Mouse (Mus musculus) frontal cortex, postnatal 10 days (tissue): ENCODE data around the gene Zdhhc14.

ENCODE experiments used
- DNase-seq, 2 experiments: peaks; one replicate each; pipeline ENCODE4 v3.0.0; 2022; ENCODE audit warnings: low spot score in 2 of 2, mixed read lengths in 1 of 2

The Zdhhc14 gene

DNA sequence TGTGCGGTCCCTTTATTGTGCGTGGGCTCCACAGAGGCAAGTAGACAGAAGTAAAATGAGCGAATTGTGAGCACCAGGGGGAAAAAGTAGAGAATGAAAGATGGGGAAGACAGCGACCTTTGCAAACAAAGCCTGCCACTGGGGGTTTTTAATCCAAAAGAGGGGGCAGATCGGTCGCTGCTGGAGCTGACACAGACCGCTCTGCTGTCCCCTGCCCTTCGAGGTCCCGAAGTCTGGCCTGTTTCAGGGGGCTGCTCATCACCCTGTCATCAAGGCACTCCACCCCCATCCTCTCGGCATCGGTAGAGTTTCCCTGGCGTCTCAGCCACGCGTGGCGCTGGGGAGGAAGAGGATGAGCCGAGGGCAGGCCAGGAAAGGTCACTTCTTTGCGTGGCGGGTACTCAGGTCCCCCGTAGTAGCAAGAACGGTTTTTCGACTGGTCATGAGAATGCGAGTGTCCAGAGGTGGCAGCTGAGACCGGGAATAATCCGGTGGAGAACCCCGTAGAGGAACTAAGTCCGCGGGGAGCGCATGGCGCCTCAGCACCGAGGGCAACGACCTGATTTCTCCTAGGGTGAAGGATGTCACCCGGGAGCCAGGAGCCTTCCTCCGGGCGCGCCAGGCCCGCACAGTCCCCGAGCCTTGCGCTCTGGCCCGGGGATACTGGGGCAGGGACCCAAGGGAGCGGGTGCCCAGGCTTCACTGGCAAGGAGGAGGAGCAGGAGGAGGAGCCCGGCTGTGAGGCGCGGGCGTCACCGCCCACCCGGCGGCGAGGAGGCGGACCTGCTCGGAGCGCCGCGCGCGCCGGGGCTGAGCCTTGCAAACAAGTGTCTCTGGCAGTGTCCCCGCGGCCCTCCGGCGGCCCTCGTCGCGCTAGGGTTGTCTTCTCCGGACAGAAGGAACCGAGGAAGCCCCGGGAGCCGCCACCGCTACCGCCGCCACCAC lies at the start of gene Zdhhc14:
Zdhhc14 (plus strand) TSS at position 757 of the 945 bp plus-strand sequence.
- DNase-seq: peak; percentile 87 to 92

- DNase-seq: no peak
Observed at GRCm38 (mm10) chr17:5443260-5443659, 49.1 kb upstream of the Zdhhc14 start.

GRCm38 (mm10) chr17:5443751-5444150 lies 48.6 kb upstream of the Zdhhc14 start:
- no peak for DNase-seq

GRCm38 (mm10) chr17:5453657-5454056 lies 38.7 kb upstream of the Zdhhc14 start:
- no peak for DNase-seq

GRCm38 (mm10) chr17:5463912-5464311 lies 28.4 kb upstream of the Zdhhc14 start:
- DNase-seq: no peak

DNA sequence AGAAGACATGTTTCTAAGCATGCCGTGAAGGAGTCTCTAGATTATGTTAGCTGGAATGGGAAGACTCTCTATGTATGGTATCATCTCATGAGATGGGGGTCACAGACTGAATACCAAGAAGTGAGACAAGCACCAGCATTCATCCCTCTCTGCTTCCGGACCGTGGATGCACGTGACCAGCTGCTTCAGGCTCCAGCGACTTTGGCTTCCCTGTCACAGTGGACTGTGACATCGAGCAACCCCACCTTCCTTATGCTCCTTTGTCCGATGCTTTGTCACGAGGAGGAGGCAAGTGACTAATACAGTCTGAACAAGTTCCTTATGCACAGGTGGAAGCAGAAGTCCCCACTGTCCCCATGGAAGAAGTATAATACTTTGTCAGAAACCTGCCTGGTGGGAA lies 25.6 kb upstream of the Zdhhc14 start:
- no peak for DNase-seq

DNA sequence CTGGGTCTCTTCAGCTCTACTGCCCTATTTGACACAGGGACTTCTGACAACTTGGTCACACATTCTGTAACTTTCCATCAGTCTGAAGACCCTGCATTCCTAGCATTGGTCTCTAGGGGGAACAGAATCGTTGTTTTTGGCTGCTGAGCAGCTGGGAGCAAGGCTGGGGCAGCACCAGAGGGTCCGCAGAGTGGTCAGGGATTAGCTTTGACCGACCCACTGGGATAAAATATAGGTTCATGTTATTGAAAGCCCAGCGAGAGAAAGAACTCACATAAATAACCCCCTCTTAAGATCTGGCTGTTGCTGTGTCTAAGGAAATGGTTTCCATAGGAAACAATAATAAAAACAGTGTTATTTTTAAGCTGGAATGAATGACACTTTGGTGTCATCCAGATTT lies 25.2 kb upstream of the Zdhhc14 start:
- no peak for DNase-seq

- DNase-seq: no peak
Observed at GRCm38 (mm10) chr17:5472268-5472667, 20.1 kb upstream of the Zdhhc14 start.

GRCm38 (mm10) chr17:5475960-5476725 lies 16.2 kb upstream of the Zdhhc14 start:
- no peak for DNase-seq

DNA sequence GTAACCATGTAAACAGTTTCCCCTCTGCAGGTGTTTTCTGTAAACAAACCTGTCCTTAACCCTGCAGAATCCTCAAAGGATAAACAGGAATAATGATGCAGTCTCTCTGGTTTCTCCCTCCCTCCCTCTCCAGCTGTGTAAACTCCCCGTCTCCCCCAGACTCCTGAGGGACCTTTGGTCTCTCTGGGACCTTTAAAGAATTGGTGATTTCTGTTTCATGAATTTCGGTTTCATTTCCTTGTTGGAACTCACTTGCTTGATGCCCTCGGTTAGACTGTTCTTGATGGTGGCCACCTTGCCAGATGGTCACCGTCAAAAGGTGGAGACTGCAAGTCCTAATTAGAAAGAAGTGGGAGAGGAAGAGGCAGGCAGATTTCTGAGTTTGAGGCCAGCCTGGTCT lies 8.9 kb upstream of the Zdhhc14 start:
- no peak for DNase-seq

- no peak for DNase-seq
Observed at GRCm38 (mm10) chr17:5484663-5485062, 7.7 kb upstream of the Zdhhc14 start.

DNA sequence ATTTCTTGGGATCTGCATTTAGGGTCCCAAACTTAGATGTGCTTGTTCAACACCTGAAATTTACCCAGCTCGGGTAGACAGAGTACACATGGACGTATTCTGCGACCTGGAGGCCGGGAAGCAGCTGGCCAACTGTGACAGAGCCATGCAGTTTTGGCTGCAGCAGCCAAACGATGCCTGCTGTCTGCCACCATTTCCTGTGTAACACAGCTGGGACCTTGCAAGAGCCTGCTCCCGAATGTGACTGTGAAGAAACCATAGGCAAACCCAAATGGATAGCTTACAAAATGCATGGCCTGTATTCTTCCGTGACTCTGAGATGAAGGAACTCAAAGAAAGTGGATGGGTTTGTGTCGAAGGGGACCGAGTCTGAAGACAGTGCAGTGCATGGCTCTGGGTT lies 4.2 kb upstream of the Zdhhc14 start:
- no peak for DNase-seq

DNA sequence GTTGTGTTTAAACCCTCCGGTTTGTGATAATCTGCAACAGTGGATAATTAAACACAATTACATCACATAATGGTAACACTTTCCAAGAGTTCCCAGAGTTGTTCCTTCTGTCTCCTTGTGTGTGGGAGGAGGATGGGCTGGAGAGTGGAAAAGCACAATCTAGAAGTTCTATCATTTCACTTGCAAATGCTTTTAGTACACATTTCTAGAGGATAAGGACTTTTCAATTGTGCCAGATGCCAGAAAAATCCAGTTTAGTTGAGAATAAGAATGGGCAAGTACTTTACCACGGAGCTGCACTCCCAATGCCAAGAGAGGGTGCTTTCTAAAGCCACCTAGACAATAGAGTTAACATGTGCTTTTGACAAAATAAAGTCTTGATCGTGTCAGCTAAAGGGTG lies 2.0 kb upstream of the Zdhhc14 start:
- DNase-seq: no peak

DNA sequence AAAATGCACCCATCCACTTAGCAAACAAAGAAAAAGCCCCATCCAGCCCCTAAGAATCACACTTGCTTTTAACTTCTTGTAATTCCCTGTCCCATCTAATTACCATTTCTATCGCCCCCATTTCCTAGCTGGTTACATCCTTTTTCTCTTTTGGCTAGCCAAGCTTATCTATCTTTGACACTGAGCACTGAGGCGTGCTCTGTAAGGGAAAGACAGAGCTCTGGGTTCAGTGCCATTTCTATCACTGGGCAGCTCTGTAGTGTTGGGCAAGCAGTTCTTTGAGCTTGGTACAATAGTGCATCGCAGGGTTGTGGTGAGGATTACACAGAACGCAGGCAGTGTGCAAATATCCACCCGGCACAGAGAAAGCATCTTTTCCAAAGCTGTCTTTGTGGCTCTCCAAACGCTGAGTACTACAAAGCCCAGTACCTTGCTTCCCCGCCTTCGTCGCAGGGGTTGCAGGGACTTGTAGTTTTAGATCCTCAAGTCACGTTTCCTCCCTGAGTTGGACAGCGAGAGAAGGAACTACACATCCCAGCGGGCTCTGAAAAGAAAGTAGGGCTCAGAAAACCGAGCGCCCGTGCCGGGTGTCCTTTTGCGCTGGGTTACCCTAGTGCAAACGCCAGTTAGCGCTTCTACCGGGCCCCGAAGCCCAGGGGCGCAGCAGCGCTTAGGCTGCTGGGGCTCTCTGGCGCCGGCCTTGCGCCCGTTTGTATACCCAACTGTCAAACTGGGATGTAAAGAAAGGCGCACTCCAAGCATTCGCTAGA lies 1.1 kb upstream of the Zdhhc14 start:
- DNase-seq: peak; percentile 86 to 88

- DNase-seq: no peak
Observed at GRCm38 (mm10) chr17:5492746-5493160, 396 bp downstream of the Zdhhc14 start.

DNA sequence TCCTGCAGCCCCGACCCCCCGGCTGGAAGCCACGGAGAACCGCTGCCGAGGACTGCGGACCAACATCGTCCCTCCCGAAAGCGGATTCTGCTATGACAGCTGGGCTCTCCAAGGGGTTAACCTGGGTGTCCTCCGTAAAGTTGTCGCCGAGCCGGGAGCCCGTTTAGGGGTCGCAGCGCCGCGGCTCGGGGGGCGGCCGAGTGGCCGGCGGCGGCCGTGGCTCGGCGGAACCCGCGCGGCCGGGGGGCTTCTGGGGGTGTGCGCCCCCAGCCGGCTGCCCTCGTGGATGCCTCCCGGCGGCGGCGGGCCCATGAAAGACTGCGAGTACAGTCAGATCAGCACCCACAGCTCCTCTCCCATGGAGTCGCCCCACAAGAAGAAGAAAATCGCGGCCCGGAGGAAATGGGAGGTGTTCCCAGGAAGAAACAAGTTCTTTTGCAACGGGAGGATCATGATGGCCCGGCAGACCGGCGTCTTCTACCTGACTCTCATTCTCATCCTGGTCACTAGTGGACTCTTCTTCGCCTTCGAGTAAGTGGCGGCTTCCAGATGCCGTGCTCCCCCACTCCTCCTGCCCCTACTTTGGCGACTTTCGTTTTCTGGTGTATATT lies 909 bp downstream of the Zdhhc14 start:
- peak in 1 of 2 experiments; percentile 38 for DNase-seq

GRCm38 (mm10) chr17:5493809-5494208 lies 1.5 kb downstream of the Zdhhc14 start:
- no peak for DNase-seq

DNA sequence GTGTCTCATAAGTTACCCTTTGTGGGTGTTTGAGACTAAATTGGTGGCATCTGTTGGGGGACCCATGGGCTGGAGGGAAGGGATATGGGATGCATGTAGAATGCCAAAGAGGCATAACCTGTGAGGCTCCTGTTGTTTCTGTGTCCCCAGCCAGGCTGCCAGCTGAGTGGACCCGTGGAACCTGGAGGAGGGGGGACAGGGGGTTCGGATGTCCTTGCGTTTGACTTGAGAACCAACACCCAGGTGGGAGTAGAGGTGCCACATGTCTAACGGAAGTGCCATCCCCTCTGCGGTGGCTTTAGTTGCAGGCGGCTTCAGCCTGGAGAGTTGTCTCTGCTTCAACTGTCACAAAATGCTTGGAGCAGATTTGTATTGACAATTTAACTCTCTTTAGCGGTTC lies 2.5 kb downstream of the Zdhhc14 start:
- DNase-seq: no peak

GRCm38 (mm10) chr17:5497695-5498094 lies 5.3 kb downstream of the Zdhhc14 start:
- DNase-seq: no peak

DNA sequence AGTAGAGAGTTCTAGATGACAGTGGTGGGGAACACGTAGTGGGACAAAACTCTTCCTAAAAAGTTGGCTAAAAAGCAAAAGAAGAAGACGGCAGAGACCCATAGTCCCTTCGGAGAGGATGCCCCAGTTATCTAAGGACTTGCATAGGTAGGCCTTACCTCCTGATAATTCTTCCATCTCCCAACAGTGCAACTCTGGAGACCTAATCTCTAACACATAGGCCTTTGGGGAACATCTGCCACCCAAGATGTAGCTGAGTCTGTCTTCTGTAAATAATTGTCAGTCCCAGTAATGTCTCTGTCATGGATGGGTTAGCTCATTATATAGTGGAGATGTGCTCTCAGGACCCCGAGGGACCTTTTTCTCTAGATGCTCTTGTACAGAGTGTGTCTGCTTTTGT lies 6.6 kb downstream of the Zdhhc14 start:
- no peak for DNase-seq

DNA sequence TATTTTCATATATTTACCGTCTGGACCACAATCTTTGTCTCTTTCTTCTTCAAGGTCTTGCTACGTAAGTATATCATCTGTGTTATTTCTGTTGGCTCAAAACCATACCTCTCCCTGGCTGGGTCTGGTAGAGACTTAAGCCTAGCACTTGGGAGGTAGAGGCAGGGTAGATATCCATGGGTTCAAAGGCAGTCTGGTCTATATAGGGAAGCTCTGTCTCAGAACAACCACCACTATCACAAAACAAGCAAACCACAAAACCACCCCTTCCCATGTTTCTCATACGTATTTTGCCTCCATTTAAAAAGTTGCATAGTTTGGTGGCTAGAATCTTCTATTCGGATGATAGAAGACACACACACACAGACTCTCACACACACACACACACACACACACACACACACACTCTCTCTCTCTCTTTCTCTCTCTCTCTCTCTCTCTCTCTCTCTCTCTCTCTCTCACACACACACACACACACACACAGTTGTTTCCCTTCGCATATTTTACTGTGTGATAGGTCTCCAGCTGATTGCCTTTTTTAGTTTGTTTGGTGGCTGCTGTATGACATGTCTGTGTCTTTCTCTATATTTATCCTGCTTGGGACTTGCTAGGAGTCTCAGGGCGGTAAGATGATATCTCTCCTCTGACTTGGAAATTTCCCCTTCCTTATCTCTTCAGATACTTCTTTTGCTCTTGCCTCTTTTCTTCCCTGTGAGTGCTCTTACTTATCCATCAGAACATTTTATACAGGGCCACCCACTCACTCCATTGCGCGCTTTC lies 11.8 kb downstream of the Zdhhc14 start:
- DNase-seq: no peak
